Mouse (Mus musculus): ENCODE results near the gene Foxm1. TPM values are rescaled to one million over a fixed set of nuclear protein-coding genes. Genes with fewer than 3 reads are reported as not detected.

Gene Foxm1
- 1 to 10 TPM; 2.0 to 2.1 TPM for total RNA-seq (2021)
- long read RNA-seq, experiment 1, partial matches to known transcripts: 0 of 5 reads
- long read RNA-seq, experiment 1, other reads (novel, unspliced or antisense): 5 of 5 reads
- long read RNA-seq, experiment 2, full-length matches to known transcripts: 1 of 2 reads
- long read RNA-seq, experiment 2, partial matches to known transcripts: 0 of 2 reads
- long read RNA-seq, experiment 2, other reads (novel, unspliced or antisense): 1 of 2 reads

DNA sequence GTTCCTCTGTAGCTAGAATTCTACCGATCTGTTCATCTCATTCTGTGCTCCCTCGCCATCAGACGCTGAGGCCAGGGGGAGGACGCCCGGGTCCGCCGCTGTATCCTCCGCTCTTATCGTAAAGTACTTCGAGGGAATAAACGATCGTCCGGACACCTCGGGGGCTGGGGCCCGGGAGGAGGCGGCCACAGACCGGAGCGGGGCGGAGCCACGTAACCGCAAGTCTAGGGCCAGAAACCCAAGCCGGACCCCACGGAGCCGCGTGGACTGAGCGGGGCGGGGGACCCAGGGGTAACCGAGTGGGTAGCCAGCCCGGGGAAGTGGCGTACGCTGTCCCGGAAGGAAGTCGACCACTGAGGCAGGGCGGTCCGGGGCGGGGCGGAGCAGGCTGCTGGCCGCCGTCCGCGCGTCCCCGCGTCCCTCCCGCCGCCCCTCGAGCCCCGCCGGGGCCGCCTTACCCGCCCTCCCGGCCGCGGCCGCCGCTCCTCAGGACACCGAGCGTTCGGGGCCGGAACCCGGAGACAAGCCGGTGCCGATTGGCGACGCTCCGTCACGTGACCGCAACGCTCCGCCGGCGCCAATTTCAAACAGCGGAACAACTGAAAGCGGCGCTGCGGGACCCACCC, at the start of gene Foxm1, which contains the start of gene Rhno1:
Gene Foxm1, plus strand, starts transcription at position 587 of the 626 bp plus-strand sequence.
Gene Rhno1, minus strand, starts transcription at position 531 of the 626 bp plus-strand sequence.
- intact Hi-C loops (cut with DNase I): loop anchor here (5.0 kb wide), 2 partner anchors 50 to 115 kb away; no protein-coding TSS in a partner anchor
- DNase-seq (ENCODE audit: low spot score in 2 of 2): peak; percentile 72 to 83

DNA sequence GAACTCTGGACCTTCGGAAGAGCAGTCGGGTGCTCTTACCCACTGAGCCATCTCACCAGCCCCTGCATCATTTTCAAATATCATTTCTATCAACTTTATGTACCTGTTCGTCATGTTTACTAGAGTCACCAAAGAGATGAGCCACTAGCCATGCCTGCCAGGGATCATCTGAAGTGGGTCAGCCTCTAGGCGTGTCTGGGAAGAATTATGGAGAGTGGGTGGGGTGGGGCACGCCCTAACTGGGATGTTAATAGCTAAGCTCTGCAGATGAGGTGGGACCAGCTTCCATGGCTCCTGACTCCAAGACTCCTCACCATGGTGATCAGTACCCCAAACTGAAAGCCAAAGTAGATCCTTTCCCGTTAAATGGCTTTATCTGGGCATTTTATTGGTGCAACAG, 48.0 kb upstream of the Foxm1 start:
- intact Hi-C loops (cut with DNase I): no loop called here
- no peak for DNase-seq (ENCODE audit: low spot score in 2 of 2)

DNA sequence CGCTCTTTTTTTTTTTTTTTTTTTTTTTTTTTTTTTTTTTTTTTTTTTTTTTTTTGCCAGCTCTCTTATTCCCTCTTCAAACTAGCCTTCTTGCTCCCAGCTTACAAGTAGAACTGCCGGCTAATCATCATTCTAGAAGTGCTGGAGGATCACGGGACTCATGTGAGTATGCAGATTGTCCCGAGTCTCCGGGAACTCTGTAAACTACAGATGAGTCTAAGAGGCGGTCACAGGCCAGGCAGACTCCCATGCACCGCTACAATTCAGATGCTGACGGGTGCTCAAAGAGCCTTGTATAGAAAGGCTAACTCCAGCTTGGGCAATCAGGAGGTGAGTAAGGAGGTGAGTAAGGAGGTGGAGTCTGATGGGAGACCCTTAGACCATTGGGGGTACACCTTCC, 47.2 kb upstream of the Foxm1 start:
- no peak for DNase-seq (ENCODE audit: low spot score in 2 of 2)

DNA sequence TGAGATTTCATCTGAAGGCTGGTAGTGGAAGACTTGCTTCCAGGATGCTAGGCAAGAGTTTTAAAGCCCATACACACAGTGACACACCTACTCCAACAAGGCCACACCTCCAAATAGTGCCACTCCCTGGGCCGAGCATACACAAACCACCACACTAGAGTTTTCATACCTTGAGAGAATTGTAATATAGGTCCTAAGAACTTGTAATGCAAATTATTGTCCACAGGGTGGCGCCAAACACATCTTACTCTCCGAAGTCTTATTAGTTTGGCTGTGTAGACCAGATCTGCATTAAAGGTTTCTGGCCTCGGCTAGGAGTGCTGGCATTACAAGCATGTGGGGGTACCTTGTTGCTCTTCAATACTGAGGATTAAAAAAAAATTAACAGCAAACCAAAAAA, 44.5 kb upstream of the Foxm1 start:
- peak; percentile 76 to 81 for DNase-seq (ENCODE audit: low spot score in 2 of 2)
- intact Hi-C loops (cut with DNase I): loop anchor here (2.0 kb wide), 2 partner anchors 40 to 92 kb away; no protein-coding TSS in a partner anchor

More for the DNA sequence above, 47.2 kb upstream of the Foxm1 start:
- intact Hi-C loops (cut with DNase I): no loop called here

DNA sequence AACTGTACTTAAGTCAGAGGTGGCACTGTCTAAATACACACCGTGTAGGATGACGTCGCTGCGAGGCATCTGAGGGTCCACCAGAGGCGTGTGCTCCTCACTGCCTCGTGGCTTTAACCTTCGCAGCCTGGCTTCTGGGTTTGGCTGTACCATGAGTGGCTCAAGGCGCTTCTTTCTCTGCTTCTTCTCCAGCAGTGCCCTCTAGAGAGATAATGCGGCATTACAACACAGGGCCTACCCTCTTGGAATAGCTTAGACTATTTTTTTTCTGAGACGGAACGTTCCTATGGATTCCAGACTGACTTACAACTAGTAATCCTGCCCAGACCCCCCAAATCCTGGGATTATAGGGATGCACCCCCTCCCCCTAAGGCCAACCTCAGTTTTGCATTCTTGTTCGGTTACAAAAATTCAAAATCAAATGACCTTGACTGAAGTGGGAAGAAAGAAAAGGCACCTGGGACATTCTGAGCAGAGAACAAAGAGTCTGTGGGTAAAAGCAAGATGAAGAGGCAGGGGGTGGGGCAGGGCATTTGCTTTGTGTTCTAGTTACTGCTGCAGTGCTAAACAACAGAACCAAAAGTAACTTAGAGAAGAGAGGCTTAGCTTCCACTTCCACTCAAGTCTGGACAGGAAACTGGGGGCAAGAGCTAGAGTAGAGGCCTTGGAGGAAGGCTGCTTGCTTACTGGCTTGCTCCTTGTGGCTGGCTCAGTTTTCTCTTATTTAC, 28.2 kb upstream of the Foxm1 start:
- intact Hi-C loops (cut with DNase I): no loop called here
- DNase-seq (ENCODE audit: low spot score in 2 of 2): peak; percentile 81 to 82

DNA sequence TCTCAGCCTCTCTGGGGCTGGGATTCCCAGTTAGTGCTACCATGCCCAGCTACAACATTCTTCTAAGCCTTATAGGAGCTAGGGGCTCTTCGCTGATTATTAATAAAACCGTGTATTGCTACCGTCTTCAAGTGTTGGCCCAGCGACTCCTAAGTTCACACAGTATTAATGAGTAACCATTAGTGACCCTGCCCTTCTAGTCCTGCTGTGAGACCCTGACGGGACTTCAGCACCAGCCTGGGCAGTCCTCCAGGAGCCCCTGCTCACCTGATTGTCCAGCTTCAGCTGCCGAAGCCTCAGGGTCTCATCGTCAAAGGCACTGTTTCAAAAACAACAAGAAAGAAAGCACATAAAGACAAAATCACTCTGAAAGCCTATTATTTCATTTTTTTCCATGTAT, 25.3 kb upstream of the Foxm1 start:
- intact Hi-C loops (cut with DNase I): no loop called here
- no peak for DNase-seq (ENCODE audit: low spot score in 2 of 2)

DNA sequence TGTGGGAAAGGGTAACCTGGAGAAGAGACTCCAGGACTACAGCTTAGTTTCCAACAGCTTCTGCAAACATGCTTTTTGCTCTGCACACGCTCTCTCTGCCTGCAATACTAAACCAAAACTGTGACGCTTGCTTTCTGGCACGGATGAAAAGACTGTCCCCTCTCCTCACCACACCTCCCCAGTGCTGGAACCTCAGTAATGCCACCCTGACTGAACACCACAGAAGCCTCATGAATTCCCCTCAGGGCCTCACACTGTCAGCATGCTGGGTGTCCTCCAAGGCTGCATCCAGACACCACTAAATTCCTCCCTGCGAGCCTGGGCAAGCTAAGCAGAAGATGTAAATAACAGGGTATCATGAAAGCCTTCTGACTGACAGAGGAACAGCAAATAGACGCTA, 23.9 kb upstream of the Foxm1 start:
- intact Hi-C loops (cut with DNase I): no loop called here
- DNase-seq (ENCODE audit: low spot score in 2 of 2): no peak

DNA sequence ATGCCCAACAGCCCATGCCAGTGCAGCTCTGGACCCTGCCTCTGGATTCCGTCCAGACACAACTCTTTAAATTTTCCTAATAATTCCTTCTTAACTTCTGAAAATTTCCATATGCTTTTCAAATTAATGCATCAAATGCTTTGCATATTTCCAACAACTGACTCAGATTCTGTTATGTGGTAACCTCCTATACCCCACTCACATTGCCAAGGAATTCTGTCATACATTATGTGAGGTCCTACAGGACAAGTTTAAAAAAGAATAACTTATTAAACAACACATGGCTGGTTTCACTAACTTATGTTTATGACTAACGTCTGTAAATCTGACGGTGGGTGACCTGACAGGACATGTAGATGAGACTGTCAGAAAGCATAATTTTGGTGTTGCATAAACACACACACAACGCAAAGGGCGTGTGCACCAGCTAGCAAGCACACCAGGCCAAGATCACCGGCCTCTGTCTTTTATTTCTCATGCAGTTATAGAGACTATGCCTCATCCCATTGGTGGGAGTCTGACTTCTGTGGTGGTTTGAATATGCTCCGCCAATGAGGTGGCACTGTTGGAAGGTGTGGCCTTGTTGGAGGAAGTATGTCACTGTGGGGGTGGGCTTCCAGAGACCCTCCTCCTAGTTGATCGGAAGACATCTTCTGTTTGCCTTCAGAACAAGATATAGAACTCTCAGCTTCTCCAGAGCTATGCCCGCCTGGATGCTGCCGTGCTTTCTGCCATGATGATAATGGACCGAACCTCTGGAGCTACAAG, 20.6 kb upstream of the Foxm1 start:
- DNase-seq (ENCODE audit: low spot score in 2 of 2): no peak
- intact Hi-C loops (cut with DNase I): no loop called here

DNA sequence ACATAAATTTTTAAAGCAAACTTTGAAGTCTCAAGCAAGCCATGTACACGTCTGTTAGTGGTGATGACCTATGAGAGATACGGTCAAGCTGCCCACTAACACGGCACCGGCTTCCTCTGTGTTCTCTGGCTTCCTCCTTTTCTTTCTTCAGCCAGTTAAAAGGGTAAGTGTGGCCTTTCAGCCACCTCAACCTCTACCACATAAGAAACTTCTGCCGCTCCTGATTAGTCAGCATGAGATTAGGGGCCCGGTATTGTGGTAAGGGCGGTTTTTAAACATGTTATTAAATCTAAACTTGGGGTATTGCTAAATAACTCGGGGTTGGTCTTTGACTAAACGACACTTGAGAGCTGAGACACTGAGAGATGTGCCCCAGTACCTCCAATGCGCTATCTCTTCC, 17.1 kb upstream of the Foxm1 start:
- no peak for DNase-seq (ENCODE audit: low spot score in 2 of 2)
- intact Hi-C loops (cut with DNase I): no loop called here

DNA sequence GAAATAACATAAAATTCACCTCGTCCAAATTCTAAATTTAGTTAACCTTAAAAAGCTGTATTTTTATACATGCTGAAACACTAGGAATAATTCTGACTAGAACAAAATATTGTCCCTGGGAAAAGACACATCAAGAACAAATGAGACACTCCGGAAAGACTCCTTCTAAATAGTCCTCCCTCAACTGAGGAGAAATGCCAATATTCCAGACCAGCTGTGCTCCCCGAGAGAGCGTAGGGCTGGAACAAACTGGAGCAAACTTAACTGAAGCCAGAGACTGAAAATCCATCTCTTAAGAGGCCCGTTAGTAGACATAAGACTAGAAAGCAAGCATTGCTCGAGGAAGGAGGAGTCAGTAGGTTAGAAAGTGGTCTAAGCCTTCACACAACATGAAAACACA, 16.0 kb upstream of the Foxm1 start:
- intact Hi-C loops (cut with DNase I): no loop called here
- DNase-seq (ENCODE audit: low spot score in 2 of 2): peak in 1 of 2 experiments; percentile 26

DNA sequence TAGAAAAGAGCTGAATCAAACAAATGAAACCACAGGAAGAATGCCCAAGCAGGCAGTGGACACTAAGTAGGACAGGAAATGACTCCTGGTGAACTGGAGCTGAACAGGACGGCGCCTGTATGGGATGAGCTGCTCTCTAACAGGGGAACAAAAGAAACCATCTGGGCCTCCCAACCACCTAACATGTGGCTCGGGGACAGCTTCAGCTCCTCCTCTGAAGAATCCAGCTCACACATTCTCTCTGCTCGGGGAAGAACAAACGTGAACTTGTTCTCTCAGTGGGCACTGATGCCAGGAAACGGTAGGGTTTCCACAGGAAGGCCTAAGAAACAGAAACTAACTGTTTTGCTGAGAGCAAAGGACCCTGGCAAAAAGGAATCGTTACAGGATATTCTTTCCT, 13.1 kb upstream of the Foxm1 start:
- DNase-seq (ENCODE audit: low spot score in 2 of 2): peak; percentile 33 to 62
- intact Hi-C loops (cut with DNase I): no loop called here

DNA sequence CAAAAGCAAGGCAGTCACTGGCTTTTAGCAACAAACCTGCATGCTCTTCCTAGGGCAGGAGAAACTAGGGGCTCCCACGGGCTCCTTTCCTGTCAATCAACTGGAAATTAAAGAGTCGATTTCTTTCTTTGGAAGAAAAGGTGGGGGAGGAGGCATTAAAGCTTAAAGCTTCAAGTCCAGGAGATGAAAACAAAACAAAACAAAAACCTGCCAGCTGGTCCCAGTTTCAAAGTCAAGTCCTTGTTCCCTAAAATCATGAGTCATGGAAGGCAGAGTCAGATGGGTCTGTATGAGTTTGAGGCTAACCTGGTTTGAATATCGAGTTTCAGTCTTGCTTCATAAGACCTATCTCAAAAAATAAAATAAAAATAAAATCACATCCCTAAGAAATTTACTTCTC, 8.6 kb upstream of the Foxm1 start:
- intact Hi-C loops (cut with DNase I): no loop called here

DNA sequence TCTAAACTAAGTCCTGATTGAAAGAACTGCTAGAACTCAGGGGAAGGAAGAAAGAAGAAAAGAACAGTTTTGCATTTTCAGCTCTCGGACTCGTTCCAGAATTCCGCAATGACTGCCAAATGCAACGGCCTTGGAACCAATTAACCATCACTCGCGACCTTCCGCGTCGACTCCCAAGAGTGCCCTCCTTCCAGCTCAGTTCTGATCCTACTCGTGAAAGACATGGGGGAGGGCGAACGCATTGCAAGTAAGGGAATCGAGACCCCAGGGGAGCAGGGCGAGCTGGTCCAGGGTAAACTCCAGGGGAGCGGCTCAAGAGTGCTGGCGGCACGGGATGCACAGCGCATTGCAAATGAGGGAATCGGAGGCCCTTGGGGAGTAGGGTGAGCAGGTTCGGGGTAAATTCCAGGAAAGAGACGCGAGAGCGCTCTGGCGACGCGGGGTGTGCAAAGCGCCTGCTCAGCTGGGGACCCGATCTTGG, 7.5 kb upstream of the Foxm1 start:
- intact Hi-C loops (cut with DNase I): loop anchor here (5.0 kb wide), 1 partner anchor 118 kb away; no protein-coding TSS in a partner anchor

More for the DNA sequence above, 8.6 kb upstream of the Foxm1 start:
- DNase-seq (ENCODE audit: low spot score in 2 of 2): no peak

DNA sequence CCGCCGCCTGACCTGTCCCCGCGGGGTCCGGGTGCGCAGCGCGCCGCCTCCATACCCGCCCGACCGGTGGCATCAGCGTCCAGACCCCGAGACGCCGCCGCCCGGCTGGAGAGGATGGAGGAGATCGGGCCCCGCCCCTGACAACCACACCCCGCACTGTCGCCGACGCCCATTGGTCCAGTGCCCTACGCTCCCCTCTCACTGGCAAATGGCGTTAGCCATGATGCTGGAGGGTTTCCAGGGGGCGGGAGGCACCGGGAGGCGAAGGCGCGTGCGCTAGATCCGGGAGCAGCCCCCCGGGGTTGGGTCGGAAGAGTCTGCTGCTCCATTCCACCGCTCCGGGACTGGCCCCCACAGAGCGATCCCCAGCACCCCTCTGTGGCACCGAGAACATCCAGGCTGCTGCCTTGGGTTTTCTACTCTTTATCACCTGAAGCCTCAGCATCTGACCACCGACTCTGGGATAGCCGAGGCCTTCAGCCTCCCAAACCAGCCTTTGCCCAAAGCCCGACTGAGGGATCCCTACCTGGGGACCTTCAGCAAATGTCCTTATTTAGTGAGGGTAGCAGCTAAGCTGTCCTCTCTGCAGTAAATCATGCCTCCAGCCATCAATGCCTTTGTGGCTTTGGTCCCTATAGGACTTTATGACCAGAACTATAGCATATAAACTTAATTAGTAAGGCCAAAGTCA, 6.9 kb upstream of the Foxm1 start, which contains the start of gene Tulp3:
Gene Tulp3, minus strand, starts transcription at position 126 of the 691 bp plus-strand sequence.
- intact Hi-C loops (cut with DNase I): loop anchor here (5.0 kb wide), 1 partner anchor 119 kb away; no protein-coding TSS in a partner anchor
- DNase-seq (ENCODE audit: low spot score in 2 of 2): peak; percentile 97

More for the DNA sequence above, 7.5 kb upstream of the Foxm1 start:
- peak; percentile 56 to 57 for DNase-seq (ENCODE audit: low spot score in 2 of 2)

DNA sequence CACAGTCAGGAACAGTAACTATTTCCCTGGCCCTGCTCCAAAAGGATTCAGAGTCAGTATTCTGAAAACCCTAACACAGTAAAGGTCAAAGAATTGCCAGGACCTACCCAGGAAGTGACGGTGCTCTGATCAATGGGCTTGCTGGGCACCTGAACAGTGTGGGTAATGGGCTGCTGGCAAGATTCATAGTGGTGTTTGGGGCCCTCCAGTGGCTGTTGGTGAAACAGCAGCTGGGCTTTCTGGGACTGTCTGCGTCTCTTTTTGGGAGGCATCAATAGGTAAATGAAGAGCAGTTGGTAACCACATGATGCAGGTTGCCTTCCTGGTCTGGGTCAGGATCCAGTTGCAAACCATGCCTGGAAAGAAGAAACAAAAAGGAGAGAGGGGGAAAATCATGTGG, 3.8 kb upstream of the Foxm1 start:
- peak; percentile 68 to 79 for DNase-seq (ENCODE audit: low spot score in 2 of 2)
- intact Hi-C loops (cut with DNase I): loop anchor here (2.0 to 5.0 kb wide), 2 partner anchors 40 to 122 kb away; no protein-coding TSS in a partner anchor

DNA sequence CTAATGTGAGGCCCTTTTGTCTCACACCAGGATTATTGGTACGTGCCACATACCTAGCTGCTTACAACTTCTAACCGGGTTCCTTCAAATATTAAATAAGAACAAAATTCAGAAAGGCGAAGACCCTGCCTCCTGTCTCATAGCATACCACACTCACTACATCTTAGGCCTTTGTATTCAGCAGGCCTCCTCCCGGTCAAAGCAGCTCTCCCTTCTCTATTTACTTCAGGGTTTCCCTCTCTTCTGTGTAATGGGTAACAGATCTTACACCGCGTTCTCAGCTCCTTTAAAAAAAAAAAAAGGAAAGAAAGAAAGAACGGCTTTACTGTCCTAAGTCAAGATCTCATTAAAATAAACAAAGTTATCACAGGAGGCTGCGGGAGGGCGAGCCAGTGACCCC, 866 bp upstream of the Foxm1 start:
- DNase-seq (ENCODE audit: low spot score in 2 of 2): no peak
- intact Hi-C loops (cut with DNase I): loop anchor here (5.0 kb wide), 2 partner anchors 50 to 115 kb away; no protein-coding TSS in a partner anchor

DNA sequence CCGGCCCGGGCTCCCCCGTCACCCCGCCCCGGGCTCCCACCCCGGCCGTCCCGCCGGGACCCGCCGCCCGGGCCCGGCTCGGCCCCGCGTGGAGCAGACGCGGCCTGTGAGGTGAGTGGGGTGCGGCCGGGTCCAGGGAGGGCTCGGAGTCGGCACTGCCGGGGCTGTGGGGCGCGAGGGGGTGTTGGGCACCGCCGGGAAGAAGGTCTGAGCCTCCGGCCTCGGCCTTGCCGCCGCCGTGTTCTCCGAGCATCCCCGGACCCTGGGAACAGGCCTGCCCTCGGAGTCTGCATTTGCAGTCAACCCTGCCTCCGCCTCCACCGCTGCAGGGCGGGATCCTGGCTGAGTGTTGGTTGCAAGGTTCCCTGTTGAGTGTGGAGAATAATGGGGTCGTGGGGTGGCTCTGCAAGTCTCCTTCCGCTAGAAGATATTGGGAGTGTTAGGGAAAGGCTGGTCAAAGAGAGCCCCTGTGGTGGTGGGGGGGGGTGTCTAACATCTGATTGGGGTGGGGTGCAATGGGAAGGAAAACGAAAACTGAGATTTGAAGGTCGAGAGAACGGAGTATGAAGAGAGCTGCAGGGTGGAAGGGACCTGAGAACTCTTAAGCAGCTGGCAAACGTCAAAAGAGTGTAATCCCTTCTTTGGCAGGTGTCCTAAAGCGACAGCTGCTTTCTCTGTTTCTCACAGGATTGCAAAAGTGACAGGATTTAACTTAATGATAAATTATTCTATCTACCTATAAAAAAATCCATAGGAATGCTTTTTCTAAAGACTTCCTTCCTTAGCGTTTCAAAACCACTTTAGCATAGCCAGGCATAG, 449 bp downstream of the Foxm1 start:
- intact Hi-C loops (cut with DNase I): loop anchor here (5.0 kb wide), 2 partner anchors 49 to 114 kb away; no protein-coding TSS in a partner anchor
- no peak for DNase-seq (ENCODE audit: low spot score in 2 of 2)

DNA sequence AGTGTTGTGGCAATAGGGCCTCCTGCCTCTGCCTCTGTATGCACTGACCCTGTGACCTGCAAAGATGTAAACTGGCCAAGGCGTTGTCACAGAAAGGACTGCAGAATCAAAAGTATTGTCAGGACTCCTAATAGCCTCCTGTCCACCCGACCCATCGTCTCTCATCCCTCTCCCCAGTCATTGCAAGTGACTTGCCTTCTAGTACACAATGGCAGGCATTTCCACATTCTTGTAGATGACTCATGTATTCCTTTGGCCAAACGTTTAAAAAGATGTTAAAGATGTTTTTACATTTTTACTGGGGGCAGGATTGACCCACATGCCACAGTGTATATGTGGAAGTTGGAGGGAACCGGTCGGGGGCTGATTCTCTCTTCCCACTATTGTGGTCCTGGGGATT, 2.0 kb downstream of the Foxm1 start:
- intact Hi-C loops (cut with DNase I): loop anchor here (5.0 kb wide), 2 partner anchors 48 to 113 kb away; no protein-coding TSS in a partner anchor
- no peak for DNase-seq (ENCODE audit: low spot score in 2 of 2)
